Mouse (Mus musculus): ENCODE data around the gene Neil1. TPM values are rescaled to one million over a fixed set of nuclear protein-coding genes. Genes with fewer than 3 reads are reported as not detected.

Neil1 gene
- polyA plus RNA-seq (2012) = 9.1 and 12.8 TPM in 2 replicates

GRCm38 (mm10) chr9:57148144-57148878 lies at the start of gene Neil1:
Gene Neil1, minus strand, starts transcription at chr9:57148305.
- TF ChIP-seq GATA1 (IDR thresholded peaks at IDR 0.05; ENCODE audit: low read length) = no peak

GRCm38 (mm10) chr9:57197414-57197813 lies 49.3 kb upstream of the Neil1 start:
- no peak for TF ChIP-seq GATA1 (IDR thresholded peaks at IDR 0.05; ENCODE audit: low read length)

- no peak for TF ChIP-seq GATA1 (IDR thresholded peaks at IDR 0.05; ENCODE audit: low read length)
Observed at GRCm38 (mm10) chr9:57196708-57197107, 48.6 kb upstream of the Neil1 start.

DNA sequence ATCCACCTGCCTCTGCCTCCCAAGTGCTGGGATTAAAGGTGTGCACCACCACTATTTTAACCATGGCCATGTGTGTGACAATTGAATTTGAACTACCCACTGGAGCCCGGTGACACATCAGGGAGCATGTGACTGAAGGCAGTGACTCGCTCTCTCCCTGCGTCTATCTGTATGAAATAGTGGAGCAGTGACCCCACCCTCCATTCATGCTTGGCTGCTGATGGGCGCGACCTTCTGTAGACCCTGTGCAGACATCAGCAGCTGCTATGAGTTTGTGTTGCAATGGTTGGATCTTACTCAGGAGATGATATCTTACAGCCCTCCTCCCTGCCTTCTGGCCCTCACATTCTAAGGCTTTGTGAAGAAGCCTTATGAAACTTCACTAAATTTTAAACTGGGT lies 20.3 kb upstream of the Neil1 start:
- no peak for TF ChIP-seq GATA1 (IDR thresholded peaks at IDR 0.05; ENCODE audit: low read length)

DNA sequence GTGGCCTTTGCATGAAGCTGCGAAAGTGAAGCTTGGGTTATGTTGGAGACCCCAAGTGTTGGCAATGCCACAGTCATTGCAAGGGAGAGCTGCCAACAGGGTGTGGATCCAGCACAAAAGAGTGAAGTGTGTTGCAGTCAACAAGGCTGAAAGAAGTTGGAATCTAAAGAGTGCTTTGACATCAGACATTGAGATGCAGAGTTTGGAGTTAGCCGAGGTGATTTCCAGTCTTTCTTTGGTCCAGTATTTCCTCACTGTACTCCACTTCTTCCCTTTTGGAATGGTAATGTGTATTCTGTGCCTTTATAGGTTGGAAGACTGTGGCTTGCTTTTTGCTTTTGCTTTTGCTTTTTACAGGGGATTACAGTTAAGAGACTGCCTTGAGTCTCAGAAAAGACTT lies 18.1 kb upstream of the Neil1 start:
- TF ChIP-seq GATA1 (IDR thresholded peaks at IDR 0.05; ENCODE audit: low read length) = no peak

GRCm38 (mm10) chr9:57163137-57163536 lies 15.0 kb upstream of the Neil1 start:
- no peak for TF ChIP-seq GATA1 (IDR thresholded peaks at IDR 0.05; ENCODE audit: low read length)

- no peak for TF ChIP-seq GATA1 (IDR thresholded peaks at IDR 0.05; ENCODE audit: low read length)
Observed at GRCm38 (mm10) chr9:57162496-57162895, 14.4 kb upstream of the Neil1 start.

DNA sequence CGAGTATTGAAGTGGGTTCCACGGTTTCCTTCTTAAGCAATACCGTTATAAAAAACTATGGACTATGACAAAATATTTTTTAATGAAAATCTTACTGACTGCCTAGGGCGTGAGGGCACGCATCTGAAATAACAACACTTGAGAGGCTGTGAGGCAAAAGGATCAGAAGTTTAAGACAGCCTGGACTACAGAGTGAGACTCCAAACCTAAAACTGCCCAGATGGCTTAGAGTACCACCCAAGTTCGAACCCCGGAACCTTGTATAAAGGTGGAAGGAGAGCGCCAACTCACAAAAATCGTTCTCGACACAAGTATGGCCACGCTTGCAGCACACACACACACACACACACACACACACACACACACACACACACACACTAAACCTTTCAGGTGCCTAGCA lies 10.4 kb upstream of the Neil1 start:
- no peak for TF ChIP-seq GATA1 (IDR thresholded peaks at IDR 0.05; ENCODE audit: low read length)

DNA sequence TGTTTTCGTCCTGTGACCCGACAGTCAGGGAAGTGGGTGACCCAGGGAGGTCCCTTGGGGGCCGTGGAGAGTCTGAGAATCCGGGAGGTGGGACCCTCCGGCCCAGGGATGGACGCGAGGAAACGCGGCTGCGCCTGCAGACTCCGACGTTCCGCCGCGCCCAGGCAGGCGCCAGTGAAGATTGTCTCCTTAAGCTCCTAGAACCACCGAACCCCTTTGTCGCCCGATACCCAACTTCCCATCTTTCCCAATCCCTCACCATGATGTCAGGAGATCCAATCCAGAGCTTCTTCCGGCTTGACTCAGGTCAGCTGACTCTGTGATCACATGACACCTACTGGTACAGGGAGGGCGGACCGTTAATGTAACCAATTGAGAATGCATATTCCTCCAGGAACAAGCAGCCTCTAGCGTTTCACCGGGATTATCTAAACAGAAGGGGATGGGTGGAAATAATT lies 9.9 kb upstream of the Neil1 start, which contains the start of gene Commd4:
Gene Commd4, minus strand, starts transcription at position 319 of the 458 bp plus-strand sequence.
- TF ChIP-seq GATA1 (IDR thresholded peaks at IDR 0.05; ENCODE audit: low read length) = no peak

GRCm38 (mm10) chr9:57157499-57157898 lies 9.4 kb upstream of the Neil1 start:
- no peak for TF ChIP-seq GATA1 (IDR thresholded peaks at IDR 0.05; ENCODE audit: low read length)

DNA sequence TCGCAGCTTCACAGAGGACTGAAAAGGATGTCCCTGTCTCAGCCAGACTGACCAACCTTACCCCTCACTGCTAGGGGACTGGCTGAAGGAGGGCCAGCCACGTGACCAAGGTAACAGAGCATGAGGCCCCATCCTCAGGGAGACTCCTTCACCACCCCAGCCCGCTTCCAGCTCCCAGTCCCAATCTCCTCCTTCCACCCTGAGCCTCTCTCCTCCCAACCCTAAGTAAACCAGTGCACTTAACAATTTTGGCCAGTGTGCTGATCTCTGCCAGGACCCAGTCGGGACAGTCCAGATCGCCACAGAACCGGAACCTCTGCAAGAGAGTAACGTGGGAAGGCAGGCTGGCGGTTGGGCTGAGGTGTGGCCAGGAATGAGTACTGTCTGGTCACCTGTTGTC lies 8.7 kb upstream of the Neil1 start:
- TF ChIP-seq GATA1 (IDR thresholded peaks at IDR 0.05; ENCODE audit: low read length) = no peak

DNA sequence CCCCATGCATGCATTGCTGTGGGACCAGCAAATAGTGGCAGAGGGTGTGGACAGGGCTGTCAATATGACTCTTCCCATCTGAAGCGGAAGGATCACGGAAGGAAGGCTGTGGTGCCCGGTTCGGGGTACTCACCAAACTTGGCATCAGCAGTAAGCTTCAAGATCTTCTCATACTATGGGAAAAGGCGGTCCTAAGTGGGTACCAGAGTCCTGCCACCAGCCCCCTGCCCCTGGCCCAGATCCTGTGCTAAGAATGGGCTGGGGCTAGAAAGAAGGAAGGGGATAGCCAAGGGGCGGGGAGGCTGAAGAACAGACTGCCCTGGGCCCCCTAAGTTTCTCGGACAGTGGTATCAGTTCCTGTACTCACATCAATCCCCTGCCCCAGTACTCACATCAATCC lies 8.3 kb upstream of the Neil1 start:
- TF ChIP-seq GATA1 (IDR thresholded peaks at IDR 0.05; ENCODE audit: low read length) = no peak

DNA sequence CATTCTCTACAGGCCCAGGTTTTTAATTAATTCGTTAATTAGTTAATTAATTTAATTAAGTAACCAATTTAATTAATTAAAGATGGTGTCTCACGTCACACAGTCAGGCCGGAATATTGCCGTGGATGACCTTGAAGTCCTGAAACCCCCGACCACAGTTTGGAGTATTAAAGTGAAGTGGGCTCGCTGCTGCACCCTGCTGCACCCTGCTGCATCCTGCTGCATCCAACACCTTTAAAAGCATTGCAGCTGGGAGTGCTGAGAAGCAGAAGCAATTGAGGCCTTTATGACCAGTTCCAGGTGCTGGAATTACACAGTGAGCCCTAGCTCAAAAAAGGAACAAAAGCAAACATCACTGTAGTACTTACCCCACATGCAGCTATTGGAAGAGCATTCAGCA lies 4.2 kb upstream of the Neil1 start:
- no peak for TF ChIP-seq GATA1 (IDR thresholded peaks at IDR 0.05; ENCODE audit: low read length)

DNA sequence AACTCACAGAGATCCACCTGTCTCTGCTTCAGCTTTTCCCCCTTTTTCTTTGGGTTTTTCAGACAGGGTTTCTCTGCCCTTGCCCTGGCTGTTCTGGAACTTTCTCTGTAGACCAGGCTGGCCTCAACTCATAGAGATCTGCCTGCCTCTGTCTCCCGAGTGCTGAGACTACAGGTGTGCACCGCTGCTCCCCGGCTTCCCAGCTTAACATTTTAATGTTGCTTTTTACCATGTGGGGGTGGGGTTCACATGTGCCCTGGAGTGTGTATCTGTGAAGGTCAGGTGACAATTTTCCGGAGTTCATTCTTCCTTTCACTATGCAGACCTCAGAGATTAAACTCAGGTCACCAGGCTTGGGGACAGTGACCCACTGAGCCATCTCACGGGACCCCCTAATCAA lies 2.1 kb upstream of the Neil1 start:
- TF ChIP-seq GATA1 (IDR thresholded peaks at IDR 0.05; ENCODE audit: low read length) = no peak

- no peak for TF ChIP-seq GATA1 (IDR thresholded peaks at IDR 0.05; ENCODE audit: low read length)
Observed at GRCm38 (mm10) chr9:57149021-57149420, 916 bp upstream of the Neil1 start.

DNA sequence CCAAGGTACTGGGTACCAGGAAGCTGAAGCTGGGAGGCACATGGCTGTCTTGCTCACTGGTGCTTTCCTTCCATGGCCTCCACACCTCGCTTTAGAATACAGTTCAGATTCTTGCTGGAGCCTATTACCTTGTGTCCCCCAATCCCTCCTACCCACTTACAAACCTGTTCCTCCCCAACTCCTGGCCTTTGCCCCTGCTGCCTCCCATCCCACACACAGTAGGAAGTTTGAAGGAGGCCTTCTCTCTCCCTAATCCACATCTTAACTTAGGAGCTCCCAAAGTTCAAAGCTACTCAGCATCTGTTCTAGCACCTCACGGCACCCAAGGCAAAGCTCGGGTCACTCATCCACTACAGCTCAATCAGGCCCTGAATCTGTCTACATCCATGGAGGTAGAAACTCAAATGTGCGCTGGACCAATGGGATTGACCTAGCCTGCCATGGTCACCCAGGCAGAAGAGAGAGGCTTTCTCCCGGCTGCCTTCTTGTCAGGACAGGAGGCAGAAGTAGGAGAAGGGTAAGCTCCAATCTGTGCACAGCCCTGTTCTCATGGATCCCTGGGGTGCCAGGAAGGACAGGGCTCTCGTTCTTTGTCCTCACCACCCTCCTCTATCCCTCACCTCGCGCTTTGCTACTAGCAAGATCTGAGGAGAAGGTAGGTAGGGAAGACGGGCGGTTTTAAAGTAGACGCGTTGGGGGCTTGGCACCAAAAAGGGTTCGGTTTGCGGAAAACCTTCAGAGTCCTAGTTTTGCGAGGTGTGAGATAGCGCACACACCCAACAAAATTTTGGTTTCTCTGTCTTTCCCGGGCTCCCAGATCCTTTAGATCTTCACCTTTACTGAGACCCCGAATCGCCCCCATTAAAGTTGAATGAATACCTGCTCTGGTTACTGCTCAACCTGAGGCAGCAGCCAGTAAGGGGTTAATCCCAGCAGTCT lies 631 bp downstream of the Neil1 start:
- no peak for TF ChIP-seq GATA1 (IDR thresholded peaks at IDR 0.05; ENCODE audit: low read length)

Measured in G1E-ER4 (cell line).